Mouse (Mus musculus) liver, embryonic 14.5 days (tissue): ENCODE measurements around the gene Lama2.

Experiments used
- CTCF ChIP-seq: IDR thresholded peaks from 2 replicates; pipeline ENCODE4 v1.5.1; 2016; ENCODE audit warnings: antibody characterized with exemption, low read depth, control low read depth
- EP300 ChIP-seq: IDR thresholded peaks from 2 replicates; pipeline ENCODE4 v1.6.1; 2016; ENCODE audit warnings: antibody characterized with exemption, low read depth

GRCm38 (mm10) chr10:27305301-27305700, 314.3 kb downstream of the Lama2 start:
- TF ChIP-seq CTCF (no peak), EP300 (no peak)
